Mouse (Mus musculus): ENCODE results near the gene Nme2.

The Nme2 gene

DNA sequence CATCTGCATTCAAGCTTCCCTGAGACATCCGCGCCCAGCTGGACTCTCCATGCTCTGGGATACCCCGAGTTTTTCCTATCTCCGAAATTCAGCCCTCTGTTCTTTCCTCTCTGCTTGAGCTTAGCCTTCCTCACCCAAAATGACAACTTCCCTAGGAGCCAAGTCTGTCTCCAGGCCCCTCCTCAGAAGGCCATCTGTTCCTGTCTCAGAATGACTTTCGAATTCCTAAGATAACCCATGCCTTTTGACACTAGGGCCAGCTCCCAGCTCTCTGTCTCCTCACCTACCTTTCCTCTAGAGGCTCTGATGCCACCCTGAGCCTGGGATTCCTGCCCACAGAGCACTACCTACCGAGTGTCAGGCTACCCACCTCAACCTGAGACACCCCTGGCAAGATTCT lies at the start of gene Nme2:
Gene Nme2, minus strand, starts transcription at position 101 of the 400 bp plus-strand sequence.
- DNase-seq, result no peak

- no peak for DNase-seq
Measured at GRCm38 (mm10) chr11:94003346-94003745, 47.3 kb upstream of the Nme2 start.

DNA sequence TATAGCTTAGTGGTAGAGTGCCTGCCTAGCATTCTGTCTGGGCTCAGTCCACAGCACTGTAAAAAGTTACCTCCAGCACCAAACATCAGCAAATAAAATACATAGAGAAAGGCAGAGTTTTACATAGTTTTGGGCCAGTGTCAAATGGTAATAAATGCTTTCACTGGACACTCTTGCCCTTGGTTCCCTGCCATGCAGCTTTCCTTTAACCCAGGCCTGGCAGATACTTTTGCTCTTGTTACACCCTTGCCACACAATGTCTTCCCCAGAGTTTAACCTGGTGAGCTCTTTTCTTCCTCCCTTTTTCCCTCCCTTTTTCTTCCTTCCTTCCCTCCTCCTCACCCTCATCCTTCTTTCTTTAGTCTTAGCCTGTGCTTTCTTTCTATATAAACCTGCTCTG lies 43.2 kb upstream of the Nme2 start:
- DNase-seq, result no peak

DNA sequence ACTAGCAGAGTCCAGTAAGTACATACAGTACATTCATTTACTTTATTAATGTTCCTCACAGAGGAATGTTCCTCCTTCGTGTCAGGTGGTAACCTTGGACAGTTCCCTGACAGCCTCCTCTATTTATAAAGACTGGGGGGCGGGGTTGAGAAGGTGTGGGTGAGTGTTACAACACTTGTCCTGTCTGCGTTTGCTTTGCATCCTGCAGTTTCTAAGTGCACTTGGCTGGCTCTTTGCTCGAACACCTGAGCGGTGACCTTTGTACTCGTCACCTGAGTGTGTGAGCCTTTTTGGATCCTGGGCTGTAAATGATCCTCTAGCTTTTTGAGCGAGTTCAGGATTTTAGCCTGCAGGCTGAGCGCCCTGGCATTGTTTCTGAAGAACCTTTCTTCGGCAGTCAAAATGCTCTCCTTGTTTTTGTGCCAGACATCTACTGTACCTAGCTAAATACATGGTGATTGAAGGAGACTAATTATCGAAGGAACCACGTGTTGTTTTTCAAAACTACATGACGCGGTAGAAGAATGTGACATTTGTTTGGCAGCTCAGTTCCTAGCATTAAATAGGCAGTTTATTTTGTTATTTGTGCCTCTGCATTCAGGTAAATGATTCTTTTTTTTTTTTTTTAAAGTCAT lies 41.2 kb upstream of the Nme2 start:
- peak; percentile 66 for DNase-seq

DNA sequence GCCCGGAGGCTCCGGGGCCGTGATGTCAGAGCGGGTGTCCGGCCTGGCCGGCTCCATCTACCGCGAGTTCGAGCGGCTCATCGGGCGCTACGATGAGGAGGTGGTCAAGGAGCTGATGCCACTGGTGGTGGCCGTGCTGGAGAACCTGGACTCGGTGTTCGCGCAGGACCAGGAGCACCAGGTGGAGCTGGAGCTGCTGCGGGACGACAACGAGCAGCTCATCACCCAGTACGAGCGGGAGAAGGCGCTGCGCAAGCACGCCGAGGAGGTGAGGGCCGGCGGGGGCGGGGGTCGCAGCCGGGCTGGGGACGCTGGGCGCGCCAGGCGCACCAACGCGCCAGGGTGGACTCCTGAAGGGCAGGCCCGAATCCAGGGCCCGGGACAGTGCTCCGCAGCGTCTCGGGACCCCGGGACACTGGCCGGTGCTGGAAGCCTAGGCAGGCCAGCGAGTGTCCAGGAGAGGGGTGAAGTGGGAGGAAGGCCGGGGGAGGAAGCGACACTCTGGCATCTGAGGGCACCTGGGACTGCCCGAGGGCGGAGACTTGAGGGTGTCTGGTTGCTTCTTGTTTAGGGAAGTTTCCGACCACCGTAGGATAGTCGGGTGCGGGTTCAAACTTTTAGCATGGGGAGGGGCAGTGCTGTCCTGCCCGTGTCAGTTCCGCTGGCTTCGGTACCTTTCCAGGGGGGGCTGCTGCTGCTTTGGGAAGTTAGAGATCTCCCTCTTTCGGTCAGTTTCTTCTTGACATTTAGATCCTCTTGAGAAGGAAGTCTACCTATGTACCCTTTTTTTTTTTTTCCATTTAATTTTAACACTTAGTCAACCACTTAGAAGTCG lies 40.5 kb upstream of the Nme2 start:
- DNase-seq, result peak; percentile 42

DNA sequence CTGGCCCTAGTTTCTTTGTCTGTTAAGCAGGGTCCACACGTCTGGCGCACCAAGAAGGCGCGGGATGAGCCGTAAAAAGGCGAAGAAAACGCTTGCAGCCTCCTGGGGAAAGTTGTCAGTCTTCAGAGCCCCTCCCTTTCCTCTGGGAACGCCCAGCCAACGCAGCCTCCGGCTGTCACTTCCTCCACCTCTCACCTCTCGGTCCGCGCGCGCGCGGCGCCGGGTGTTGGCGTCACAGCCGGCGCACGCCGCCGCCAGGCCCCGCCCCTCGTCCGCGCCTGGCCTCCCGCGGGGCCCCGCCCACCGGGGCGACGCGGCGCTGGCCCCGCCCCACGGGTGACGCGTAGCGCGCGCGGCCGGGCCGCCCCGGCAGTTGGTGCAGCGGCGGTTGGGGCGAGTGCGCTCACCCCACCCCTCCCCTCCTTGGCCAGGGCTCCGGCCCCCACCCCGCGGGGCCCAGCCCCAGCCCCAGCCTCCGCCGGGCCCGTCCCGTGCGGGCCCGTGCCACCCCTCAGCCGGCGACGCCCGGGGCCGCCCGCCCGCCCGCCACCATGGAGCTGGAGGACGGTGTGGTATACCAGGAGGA lies 39.8 kb upstream of the Nme2 start, which contains the start of gene Spag9:
Gene Spag9, plus strand, starts transcription at position 372 of the 586 bp plus-strand sequence.
- DNase-seq, result peak; percentile 93

- peak; percentile 83 for DNase-seq
Measured at GRCm38 (mm10) chr11:93995111-93995719, 39.2 kb upstream of the Nme2 start.

GRCm38 (mm10) chr11:93994531-93994930 lies 38.5 kb upstream of the Nme2 start:
- DNase-seq, result no peak

- DNase-seq, result peak; percentile 29
Measured at GRCm38 (mm10) chr11:93988328-93989062, 32.4 kb upstream of the Nme2 start.

DNA sequence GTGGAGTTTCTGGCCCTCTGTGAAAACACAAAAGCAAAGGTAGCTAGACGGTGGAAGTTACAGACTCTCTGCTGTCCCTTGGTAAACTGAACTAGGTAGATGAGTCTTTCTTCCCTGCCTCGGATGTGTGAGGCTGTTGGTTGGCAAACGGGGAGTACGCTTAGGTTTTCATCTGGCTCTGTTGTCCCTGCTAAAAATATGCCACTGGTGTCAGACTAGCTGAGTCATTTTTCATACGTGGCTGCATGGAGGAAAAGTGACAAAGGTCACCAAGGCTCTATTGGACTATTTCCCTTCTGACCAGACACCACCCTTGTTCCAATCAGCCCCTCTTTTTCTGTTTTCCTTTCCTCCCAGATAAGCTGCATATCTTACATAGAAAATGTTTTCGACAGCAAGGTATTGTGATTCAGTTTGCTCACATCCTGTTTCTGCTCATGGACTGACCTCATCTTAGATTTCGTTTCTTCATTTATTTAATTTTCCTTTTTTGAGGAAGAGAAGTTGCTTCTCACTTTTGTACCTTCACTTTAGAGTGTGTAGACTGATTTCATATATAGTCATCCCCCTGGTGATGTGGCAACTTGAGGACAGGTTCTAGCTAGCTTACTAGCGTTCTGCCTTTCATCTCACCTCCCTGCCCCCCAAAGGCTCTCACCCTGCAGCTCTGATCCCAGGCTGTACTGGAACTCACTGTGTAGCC lies 31.7 kb upstream of the Nme2 start:
- no peak for DNase-seq

DNA sequence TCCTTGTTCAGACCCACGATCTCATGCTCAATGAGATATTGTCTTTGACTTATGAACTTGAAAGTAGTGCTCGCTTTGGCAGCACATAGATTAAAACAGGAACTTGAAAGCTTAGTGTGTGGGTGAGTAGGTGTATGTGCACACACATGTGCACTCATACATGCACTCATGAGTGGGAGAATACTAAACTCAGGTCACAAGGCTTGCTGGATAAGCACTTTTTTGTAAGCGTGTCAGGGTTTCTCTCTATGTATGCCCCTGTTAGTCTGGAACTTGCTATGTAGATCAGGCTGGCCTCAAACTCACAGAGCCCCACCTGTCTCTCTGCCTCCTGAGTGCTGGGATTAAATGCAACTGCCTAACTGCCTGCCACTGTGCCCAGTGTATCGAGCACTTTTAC lies 31.0 kb upstream of the Nme2 start:
- DNase-seq, result no peak

DNA sequence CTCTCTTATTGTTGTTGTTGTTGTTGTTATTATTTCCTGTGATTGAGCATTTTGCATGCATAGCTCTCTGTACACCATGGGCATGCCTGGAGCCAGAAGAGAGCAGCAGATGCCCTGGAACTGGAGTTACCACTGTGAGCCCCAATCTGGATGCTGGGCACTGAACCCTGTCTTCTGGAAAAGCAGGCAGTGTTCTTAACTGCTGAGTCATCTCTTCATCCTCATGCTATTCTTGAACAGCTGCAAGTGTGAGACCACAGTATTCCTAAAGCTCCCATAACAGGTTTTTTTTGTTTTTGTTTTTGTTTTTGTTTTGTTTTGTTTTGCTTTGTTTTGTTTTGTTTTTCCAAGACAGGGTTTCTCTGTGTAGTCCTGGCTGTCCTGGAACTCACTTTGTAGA lies 30.2 kb upstream of the Nme2 start:
- no peak for DNase-seq

DNA sequence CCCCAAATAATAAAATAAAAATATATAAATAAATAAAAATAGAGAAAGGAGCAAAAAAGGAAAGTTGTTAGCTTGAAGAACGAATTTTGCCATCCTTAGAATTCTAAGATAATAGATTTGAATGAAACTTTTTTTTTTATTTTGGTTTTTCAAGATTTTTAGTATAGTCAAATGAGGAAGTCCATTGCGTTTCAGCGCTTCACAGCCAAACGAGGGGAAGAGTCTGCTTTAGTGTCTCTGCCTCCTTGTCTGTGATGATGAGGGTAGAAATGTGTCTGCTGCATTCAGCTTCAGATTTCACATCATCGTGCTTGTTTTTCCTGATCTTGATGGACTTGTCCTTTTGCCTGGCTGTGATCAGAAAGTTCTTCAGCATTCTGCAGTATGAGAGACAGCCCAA lies 29.2 kb upstream of the Nme2 start:
- no peak for DNase-seq

DNA sequence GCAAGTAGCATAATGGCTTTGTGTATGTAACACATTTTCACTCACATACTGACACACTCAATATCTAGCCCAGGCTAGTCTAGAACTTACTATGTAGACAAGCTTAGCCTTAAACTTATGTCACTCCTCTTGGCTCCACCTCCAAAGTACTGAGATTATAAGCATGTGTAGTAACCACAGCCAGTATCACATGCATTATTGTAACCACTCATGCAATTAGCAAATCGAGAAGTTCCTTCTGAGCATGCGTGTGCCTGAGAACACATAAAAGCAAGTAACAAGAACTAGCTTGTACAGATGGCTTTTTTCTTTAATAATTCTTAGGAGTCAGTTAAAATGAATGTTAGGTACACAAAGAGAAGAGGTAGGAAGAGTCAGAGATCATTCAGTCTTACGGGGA lies 28.6 kb upstream of the Nme2 start:
- no peak for DNase-seq

DNA sequence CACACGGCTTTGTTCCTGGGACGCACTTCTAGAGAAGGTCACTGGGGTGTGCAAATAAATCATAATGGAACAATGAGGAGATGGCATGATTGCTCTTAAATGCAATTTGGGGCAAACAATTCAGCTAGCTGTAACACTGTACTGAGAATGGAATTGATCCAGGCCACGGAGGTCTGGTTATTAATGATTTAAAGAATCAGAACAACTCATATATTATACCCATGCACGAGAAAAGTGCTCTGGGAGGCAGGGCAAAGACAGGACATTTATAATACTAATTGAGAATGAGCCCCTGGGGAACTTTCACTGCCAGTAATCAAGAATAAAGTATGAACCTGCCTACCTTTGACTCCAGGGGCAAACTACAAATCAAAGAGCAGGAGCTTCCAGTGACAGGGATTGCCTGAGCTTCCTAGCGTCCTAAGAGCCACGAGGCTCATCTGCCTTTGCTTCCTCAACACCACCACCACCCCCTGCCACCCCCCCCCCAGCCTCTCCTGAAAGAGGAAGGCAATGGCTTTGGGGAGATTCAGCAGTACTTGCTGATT lies 23.5 kb upstream of the Nme2 start:
- DNase-seq, result no peak

DNA sequence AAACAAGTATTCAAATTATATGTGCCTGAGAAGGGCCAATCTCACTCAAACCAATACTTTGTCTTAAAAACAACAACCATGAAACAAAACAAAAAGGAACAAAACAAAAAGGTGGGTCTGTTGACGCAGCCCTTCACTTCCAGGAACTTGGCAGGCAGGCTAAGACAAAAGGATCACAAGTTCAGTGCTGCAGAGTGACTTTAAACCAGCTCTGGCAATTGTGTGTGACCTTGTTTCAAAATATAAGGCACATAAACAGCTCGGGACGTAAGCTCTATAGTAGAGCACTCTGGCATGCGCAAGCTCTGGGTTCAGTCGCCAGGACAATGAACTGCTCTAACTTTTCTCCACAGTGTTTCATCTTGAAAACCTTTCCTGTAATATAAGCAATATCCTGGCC lies 16.9 kb upstream of the Nme2 start:
- DNase-seq, result no peak

DNA sequence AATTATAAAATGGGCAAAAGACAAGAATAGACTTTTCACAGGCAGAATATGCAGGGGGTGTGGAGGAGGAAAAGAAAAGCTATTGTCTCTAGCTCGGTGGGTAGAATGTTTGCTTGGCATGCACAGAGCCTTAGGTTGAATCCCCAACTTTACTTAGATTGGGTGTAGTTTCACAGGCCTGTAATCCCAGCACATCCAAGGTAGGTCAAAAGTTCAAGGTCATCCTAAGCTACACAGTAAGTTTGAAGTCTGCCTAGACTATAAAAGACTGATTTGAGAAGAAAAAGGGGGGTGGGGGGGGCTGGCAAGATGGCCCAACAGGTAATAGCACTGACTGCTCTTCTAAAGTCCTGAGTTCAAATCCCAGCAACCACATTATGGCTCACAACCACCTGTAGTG lies 13.7 kb upstream of the Nme2 start:
- no peak for DNase-seq

DNA sequence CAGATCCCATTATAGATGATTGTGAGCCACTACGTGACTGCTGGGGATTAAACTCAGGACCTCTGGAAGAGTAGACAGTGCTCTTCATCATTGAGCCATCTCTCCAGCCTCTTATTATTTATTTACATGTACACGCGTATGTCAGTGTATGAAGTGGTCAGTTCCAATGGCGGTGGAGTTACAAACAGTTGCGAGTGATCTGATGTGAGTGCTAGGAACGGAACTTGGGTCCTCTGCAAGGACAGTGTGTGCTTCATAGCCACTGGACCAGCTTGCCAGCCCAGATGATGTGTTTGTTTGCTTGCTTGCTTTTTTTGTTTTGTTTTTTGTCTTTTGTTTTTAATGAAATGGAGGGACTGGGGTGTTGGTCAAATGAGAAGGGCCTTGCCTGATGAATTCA lies 13.1 kb upstream of the Nme2 start:
- no peak for DNase-seq

GRCm38 (mm10) chr11:93968848-93969128 lies 12.7 kb upstream of the Nme2 start:
- DNase-seq, result no peak

DNA sequence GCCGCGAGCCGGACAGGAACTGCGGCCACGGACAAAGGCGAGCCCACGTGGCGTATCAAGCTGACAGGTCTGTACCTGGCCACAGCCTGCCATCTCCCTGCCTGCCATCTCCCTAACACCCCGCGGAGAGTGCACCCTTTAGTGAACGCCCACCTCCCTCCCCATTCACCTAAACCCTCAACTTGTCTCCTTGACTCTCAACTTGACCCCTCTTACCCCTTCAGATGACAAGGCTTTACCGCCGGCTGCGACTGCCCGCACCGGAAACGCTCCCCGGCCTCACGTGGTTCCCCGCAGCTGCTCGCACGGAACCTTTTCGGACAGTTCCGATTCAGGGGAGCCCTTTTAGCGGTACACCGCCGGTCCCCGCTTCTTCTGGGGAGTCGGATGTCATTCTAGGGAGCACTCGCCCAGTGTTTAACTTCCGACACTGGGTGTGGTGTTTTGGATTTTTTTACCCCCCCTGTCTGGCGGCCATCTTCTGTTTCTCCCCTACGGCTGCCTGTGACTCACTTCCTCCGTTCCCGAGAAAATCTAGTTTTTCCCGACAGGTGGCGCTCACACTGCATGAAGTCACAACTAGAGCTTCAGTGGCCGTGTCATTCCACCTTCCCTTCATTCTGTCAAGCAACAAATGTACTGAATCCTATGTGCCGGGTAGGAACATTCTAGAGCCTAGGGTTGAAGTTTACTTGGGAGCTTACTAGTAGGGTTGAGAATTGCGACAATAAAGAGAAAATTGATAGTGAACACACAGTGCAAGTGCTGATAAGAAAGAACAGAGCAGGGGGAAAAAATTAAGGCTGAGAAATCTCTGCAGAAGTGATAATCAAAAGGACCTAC lies 12.2 kb upstream of the Nme2 start, which contains the start of the genes Gm20390 and Nme1:
Gene Gm20390, minus strand, starts transcription at position 289 of the 843 bp plus-strand sequence.
Gene Nme1, minus strand, starts transcription at position 517 of the 843 bp plus-strand sequence.
- peak; percentile 98 for DNase-seq

- no peak for DNase-seq
Measured at GRCm38 (mm10) chr11:93967381-93967780, 11.3 kb upstream of the Nme2 start.
